Mouse (Mus musculus): ENCODE results near the gene Cdk6.

DNA sequence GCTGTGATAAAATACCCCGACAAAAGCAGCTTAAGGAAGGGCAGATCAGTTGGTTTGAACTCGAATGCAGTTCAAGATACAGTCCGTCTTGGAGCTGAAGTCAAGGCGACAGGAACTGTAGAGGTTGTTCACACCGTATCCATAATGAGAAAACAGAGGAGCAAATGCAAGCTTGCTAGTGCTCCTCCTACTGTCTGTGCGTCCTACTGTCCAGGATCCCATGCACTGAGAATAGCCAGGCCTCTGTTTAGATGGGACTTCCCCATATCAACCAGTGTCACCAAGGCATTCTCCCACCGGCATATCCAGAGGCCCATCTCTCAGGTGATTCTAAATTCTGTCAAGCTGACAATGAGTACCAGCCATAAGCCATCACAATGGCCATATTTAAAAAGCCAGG, 18.6 kb downstream of the Cdk6 start:
- no peak for TF ChIP-seq CTCF (IDR thresholded peaks at IDR 0.05; ENCODE audit: insufficient read depth, low read length)
- no peak for TF ChIP-seq POLR2A (IDR thresholded peaks at IDR 0.05; ENCODE audit: borderline replicate concordance, extremely low read depth, low read depth, low read length)
